8 mouse cellular contexts compared by ENCODE assay signal in the genomic region with DNA sequence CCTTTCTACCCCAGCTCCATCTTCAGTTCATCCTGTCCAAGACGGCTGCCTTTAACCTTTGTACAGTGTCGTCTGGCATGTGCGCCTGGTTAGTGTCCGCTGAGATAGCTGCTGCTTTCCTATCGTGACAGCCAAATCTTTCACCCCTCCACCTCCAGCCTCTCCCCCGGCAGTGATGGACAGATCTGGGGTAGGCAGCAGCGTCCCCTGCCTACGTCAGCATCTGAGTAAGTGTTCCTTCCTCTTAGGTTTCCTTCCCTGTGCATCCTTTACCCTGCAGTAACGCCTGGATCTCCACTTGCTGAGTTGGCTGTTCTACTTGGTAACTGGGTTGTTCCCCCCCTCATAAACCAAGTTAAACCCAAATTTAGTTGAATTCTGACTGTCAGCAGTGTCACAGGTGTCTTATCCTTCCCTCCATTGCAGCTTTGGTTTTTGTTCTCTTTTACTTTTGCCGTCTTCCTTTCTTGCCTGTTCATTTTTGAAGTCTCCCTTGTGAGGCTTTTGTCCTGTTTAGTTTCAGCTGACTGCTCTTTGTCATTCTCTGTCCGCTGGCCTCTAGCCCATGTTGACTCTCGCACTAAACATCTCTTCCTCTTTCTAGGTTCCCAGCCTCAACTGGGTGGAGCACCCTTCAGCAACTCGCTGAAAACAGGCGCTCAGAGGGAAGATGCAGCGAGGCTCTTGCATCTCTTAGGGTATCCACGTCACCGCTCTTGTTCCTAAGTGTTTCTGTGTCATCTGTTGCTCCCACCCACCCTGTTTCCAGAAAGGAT.
DNase-seq lines count a peak whose midpoint lies in the region; ATAC-seq and TF ChIP-seq lines count a peak whose summit lies in the region.

No protein-coding gene starts in this region.

- H3K4me2 ChIP-seq in heart, embryonic 15.5 days = peak overlapping the region; percentile 50
- peak overlapping the region; percentile 16; the same call in 1 of the 2 replicates for H3K4me2 ChIP-seq in liver, embryonic 15.5 days

- H3K36me3 ChIP-seq in heart, embryonic 15.5 days = no peaks in the 10 kb centered on the region
- no peaks in the 10 kb centered on the region for H3K36me3 ChIP-seq in liver, embryonic 15.5 days (replicated peaks)
- H3K36me3 ChIP-seq in splenic B cell, adult 2 months (ENCODE audit: control insufficient read depth, insufficient read depth, low read length, poor library complexity, severe bottlenecking) = no peaks in the 10 kb centered on the region

- peak; percentile 64; the same call in 1 of the 2 replicates for ATAC-seq in heart, embryonic 15.5 days (replicated peaks; ENCODE audit: insufficient number of reproducible peaks, insufficient read depth, low FRiP score, low read depth)
- ATAC-seq in liver, embryonic 15.5 days (ENCODE audit: insufficient read depth) = 0 out of 2 replicates have a peak, but pooled peaks have one; percentile 37

- H3K4me3 ChIP-seq in layer of hippocampus, adult 2 months = no peak overlapping the region
- 0 out of 2 replicates have a peak overlapping the region, but pooled peaks have one; percentile 8 for H3K4me3 ChIP-seq in heart, embryonic 15.5 days
- no peak overlapping the region for H3K4me3 ChIP-seq in liver, embryonic 15.5 days (replicated peaks)
- no peak overlapping the region for H3K4me3 ChIP-seq in cerebellum, adult 2 months (replicated peaks; ENCODE audit: insufficient read depth, low read depth, low read length)

- peak overlapping the region; percentile 49; the same call in 1 of the 2 replicates for H3K27ac ChIP-seq in layer of hippocampus, adult 2 months
- H3K27ac ChIP-seq in heart, embryonic 15.5 days = peak overlapping the region; percentile 63
- H3K27ac ChIP-seq in liver, embryonic 15.5 days (replicated peaks) = no peak overlapping the region
- no peak overlapping the region for H3K27ac ChIP-seq in cerebellum, adult 2 months (ENCODE audit: insufficient read depth, low read length)

- H3K9ac ChIP-seq in heart, embryonic 15.5 days = no peak overlapping the region
- H3K9ac ChIP-seq in liver, embryonic 15.5 days = no peak overlapping the region

- H3K9me3 ChIP-seq in heart, embryonic 15.5 days (replicated peaks) = no peaks in the 10 kb centered on the region
- H3K9me3 ChIP-seq in liver, embryonic 15.5 days (replicated peaks) = no peaks in the 10 kb centered on the region

- H3K4me1 ChIP-seq in heart, embryonic 15.5 days (replicated peaks) = peaks cover 15% of the 10 kb centered on the region
- no peaks in the 10 kb centered on the region for H3K4me1 ChIP-seq in liver, embryonic 15.5 days (replicated peaks)
- no peaks in the 10 kb centered on the region for H3K4me1 ChIP-seq in cerebellum, adult 2 months (ENCODE audit: control insufficient read depth, insufficient read depth, low read length)

- no peak for TF ChIP-seq CTCF in layer of hippocampus, adult 2 months (conservative IDR thresholded peaks at IDR 0.05)
- no peak for TF ChIP-seq CTCF in brain, embryonic 14.5 days (IDR thresholded peaks at IDR 0.05; ENCODE audit: borderline replicate concordance, extremely low read depth, insufficient read depth, insufficient read length)
- TF ChIP-seq CTCF in cerebellum, adult 2 months (IDR thresholded peaks at IDR 0.05; ENCODE audit: borderline replicate concordance, insufficient read depth, low read depth, low read length) = no peak

- H3K27me3 ChIP-seq in heart, embryonic 15.5 days = no peaks in the 10 kb centered on the region
- no peaks in the 10 kb centered on the region for H3K27me3 ChIP-seq in liver, embryonic 15.5 days
- H3K27me3 ChIP-seq in splenic B cell, adult 2 months (ENCODE audit: control insufficient read depth, insufficient read depth, low read length, poor library complexity, severe bottlenecking) = no peaks in the 10 kb centered on the region
- no peaks in the 10 kb centered on the region for H3K27me3 ChIP-seq in cerebellum, adult 2 months (ENCODE audit: control insufficient read depth, insufficient read depth, low read length)

- DNase-seq in layer of hippocampus, adult 2 months (ENCODE audit: low spot score in 2 of 2) = no peak
- no peak for DNase-seq in layer of hippocampus, adult 9-10 months (ENCODE audit: low spot score)
- DNase-seq in brain, embryonic 14.5 days (ENCODE audit: low read depth) = peak; percentile 7
- peak; percentile 69 for DNase-seq in splenic B cell, adult 2 months (ENCODE audit: low read depth, low spot score)
- no peak for DNase-seq in cerebellum, adult 11-12 months
- DNase-seq in cerebellum, adult 2 months = no peak

- TF ChIP-seq POLR2A in brain, embryonic 14.5 days (IDR thresholded peaks at IDR 0.05; ENCODE audit: borderline replicate concordance, extremely low read depth, insufficient read depth, insufficient read length, poor library complexity, severe bottlenecking) = no peak
- no peak for TF ChIP-seq POLR2A in cerebellum, adult 2 months (IDR thresholded peaks at IDR 0.05; ENCODE audit: borderline replicate concordance, insufficient read depth, low read length)

- WGBS in heart, embryonic 15.5 days = 19% methylated on average over 17 of the region's 17 CpGs
- WGBS in liver, embryonic 15.5 days (ENCODE audit: insufficient replicate concordance) = 14% methylated on average over 17 of the region's 17 CpGs
- WGBS in cerebellum, adult 2 months = 36% methylated on average over 17 of the region's 17 CpGs

Comparison
In these comparisons a context has a peak if more than half of its experiments do, and no peak if none do; other contexts are left out.
1. DNase-seq: peak in brain, embryonic 14.5 days (single experiment) and splenic B cell, adult 2 months (single experiment); none in layer of hippocampus, adult 2 months (0 of 2), layer of hippocampus, adult 9-10 months (single experiment), cerebellum, adult 11-12 months (single experiment) and cerebellum, adult 2 months (0 of 2).
2. H3K27ac ChIP-seq: peak in layer of hippocampus, adult 2 months (single experiment) and heart, embryonic 15.5 days (single experiment); none in liver, embryonic 15.5 days (single experiment) and cerebellum, adult 2 months (single experiment).